Mouse (Mus musculus) thymus, adult 2 months (tissue): ENCODE results near the gene Btbd9.

Source experiments
- CTCF ChIP-seq: fragments of 200-500 bp; IDR thresholded peaks from 2 replicates; pipeline ENCODE4 v1.5.1; 2012; ENCODE audit warnings: mild to moderate bottlenecking, control low read depth, low read length, moderate library complexity, borderline replicate concordance; ENCODE audit not compliant: control insufficient read depth, poor library complexity, insufficient read depth; ENCODE audit errors: extremely low read depth
- POLR2A ChIP-seq: fragments of 200-500 bp; IDR thresholded peaks from 2 replicates; pipeline ENCODE4 v1.6.1; 2012; ENCODE audit warnings: mild to moderate bottlenecking, low read length, control low read depth, moderate library complexity; ENCODE audit not compliant: control insufficient read depth, poor library complexity, insufficient read depth; ENCODE audit errors: extremely low read depth

GRCm38 (mm10) chr17:30522406-30523078 is 53.7 kb downstream of the Btbd9 start:
- TF ChIP-seq CTCF = no peak
- no peak for TF ChIP-seq POLR2A
